Mouse (Mus musculus) spleen, adult 12 weeks (tissue): ENCODE measurements around the gene Tas1r3.

Experiments used
- DNase-seq: peaks from one replicate; pipeline ENCODE4 v3.0.0; 2022; ENCODE audit warnings: low spot score

Gene Tas1r3

GRCm38 (mm10) chr4:155840076-155841002 is 22.8 kb downstream of the Tas1r3 start:
- no peak for DNase-seq

GRCm38 (mm10) chr4:155839483-155839910 is 23.7 kb downstream of the Tas1r3 start, which contains the start of gene Mxra8:
Gene Mxra8, plus strand, starts transcription at chr4:155839680.
- DNase-seq = no peak

DNA sequence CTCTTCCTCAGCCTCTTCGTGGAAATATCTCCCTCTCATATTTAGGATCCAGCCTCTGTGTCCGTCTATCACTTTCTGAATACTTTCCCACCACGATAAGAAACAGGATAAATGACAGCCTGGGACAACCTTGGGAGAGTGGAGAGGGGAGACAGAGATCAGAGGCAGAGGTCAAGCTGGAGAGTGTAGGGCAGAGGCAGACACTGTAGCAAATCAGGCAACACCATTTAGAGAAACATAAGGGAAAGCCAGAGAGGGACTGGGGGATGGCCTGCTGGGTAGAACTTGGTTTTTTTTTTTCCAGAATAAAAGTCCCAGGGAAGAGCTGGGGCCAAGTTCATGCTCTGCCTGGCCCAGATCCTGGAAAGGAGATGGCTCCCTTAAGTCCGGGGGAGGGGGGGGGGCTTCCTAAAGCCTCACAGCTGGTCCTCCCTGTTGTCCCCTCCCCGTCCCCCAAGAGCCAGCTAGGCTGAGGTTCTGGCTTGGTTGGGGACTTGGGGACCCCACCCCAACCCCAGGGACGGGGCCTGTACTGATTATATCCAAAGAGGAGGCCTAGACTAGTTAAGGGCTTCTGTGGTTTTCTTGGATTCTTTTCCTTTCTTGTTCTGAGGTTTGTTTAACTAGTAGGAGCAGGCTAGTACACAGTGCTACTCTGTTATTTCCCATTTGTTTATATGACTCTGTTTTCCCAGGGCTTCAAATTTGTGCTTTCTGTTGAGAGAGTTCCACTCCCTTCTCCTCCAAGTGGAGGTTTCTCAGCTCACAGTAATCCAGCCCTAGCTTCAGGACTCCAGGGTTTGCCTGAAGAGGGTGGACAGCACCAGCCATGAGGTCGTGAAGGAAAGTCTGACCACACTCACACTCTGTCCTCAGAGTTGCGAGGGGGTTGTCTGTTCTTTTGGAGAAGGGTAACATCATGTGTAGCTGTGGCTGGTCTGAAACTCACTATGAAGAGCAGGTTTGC is 24.7 kb downstream of the Tas1r3 start:
- no peak for DNase-seq

DNA sequence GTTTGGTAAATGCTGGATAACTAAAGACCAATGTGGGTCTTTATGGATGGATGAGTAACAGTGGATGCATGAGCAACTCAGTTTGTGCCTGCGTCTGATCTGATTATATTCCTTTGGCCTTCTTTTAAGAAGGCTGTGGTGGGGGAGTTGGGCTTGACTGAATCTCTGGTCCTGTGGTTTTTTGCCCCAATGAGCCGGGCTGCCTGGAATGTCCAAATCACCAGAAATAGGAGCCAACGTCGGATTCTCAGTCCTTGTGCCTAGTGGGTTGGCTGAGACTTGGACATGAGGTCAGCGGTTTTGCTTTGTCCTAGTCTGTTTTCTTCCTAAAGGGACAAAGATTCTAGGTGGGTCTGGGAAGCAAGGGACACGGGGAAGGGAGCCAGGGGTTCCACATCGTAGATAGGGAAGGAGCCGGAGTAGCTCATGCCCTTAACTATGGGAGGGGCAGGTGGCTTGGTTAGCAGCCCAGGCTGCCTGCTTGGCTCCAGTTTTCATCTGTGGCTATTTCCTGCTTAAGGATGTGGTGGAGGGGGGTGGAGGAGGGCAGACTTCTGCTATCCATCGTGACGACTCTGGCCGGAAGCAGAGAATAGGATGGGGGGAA is 25.7 kb downstream of the Tas1r3 start:
- no peak for DNase-seq

GRCm38 (mm10) chr4:155833836-155834235 is 29.3 kb downstream of the Tas1r3 start:
- no peak for DNase-seq

- DNase-seq = no peak
These were observed 29.9 kb downstream of the Tas1r3 start for GRCm38 (mm10) chr4:155833234-155833633.

DNA sequence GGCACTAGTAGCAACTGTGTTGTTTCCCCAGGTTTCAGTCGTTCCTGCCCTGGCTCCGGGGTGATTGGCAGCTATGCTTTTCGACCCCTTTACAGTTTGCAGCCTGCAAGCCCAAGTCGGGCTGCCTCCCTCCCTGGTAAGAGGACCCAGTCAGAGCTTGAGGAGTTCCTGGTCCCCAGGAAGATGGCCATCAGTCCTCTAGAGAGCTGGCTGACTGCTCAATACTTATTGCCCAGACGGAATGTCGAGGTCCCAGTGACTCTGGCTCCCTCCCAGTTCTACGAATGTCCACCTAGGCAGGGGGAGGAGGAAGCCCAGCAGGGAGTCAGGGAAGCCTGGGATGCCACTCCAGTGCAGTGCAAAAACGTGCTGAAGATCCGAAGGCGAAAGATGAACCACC is 30.8 kb downstream of the Tas1r3 start:
- DNase-seq = no peak

- no peak for DNase-seq
These were observed 31.3 kb downstream of the Tas1r3 start for GRCm38 (mm10) chr4:155831831-155832230.

GRCm38 (mm10) chr4:155831205-155831766 is 31.9 kb downstream of the Tas1r3 start, which contains the start of gene Aurkaip1:
Gene Aurkaip1, plus strand, starts transcription at chr4:155831272.
- peak; percentile 93 for DNase-seq

DNA sequence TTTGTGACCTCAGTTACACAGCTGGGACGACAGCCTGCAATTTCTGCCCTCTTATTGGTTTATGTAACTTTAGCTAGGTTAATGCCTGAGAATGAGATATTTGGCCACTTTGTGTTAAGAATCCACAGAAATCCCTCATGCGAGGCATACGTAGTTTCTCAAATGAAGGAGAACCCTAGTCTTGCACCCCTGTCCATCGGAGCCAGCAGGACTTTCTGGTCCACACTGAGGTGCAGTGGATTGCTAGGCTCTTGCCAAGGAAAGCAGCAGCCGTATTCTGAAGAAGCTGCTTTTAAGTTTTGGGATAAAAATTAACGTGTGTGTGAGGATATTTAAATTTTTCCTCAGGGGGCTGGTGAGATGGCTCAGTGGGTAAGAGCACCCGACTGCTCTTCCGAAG is 32.6 kb downstream of the Tas1r3 start:
- no peak for DNase-seq

DNA sequence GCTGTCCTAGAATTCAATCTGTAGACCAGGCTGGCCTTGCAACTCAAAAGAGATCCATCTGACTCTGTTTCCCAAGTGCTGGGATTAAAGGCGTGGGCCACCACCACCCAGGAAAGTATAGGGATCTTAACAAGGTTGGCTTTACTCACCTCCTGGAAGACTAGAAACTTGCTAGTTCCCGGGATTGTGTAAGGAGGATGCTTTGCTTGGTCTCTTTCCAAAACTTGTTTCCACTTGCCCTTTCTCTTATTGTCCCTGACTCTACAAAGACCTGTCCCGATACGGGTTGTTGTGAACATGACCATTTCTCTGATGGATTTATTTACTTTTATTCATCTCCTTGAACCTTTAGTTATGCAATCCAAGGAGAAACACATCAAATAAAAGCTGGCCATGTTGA is 33.3 kb downstream of the Tas1r3 start:
- DNase-seq = no peak

- DNase-seq = no peak
These were observed 39.7 kb downstream of the Tas1r3 start for GRCm38 (mm10) chr4:155823443-155823842.

- DNase-seq = no peak
These were observed 42.1 kb downstream of the Tas1r3 start for GRCm38 (mm10) chr4:155821025-155821424.

DNA sequence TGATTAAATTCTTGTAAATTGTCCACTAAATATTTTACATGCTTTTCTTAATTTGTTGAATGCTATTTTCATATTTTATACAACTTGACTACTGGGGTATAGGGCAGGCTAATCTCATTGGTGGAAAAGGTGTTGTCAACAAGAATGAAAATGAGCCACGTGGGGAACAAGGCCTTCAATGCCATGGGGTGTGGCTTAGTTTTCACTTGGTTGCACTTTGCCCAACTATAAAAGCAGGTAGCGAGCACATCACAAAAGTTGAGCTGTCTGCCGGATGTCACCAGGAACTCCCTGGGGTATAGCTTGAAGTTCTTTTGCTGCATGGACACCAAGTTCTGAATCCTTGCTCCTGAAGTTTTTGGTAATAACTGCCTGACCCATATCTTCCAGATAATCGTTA is 45.6 kb downstream of the Tas1r3 start:
- DNase-seq = no peak

DNA sequence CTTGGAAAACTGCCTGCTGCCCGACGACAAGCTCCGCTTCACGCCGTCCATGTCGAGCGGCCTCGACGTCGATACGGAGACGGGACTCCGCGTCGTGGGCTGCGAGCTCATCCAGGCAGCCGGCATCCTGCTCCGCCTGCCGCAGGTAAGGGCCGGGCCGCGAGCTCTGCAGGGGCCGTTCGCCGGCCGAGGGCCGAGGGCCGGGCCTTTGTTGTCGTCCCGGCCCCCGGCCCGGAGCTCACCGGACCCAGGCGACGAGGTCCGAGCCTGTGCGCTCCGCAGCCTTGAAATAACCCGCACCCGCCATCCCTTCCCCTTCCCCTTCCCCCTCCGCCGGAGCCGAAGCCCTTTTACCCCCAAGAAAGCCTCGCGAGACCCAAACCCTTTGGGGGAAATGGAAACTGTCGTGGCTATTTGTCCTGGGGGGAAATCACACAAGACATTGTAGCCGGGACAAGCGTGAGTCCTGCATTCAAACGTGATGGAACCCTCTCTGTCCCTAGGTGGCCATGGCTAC is 50.4 kb downstream of the Tas1r3 start:
- no peak for DNase-seq

DNA sequence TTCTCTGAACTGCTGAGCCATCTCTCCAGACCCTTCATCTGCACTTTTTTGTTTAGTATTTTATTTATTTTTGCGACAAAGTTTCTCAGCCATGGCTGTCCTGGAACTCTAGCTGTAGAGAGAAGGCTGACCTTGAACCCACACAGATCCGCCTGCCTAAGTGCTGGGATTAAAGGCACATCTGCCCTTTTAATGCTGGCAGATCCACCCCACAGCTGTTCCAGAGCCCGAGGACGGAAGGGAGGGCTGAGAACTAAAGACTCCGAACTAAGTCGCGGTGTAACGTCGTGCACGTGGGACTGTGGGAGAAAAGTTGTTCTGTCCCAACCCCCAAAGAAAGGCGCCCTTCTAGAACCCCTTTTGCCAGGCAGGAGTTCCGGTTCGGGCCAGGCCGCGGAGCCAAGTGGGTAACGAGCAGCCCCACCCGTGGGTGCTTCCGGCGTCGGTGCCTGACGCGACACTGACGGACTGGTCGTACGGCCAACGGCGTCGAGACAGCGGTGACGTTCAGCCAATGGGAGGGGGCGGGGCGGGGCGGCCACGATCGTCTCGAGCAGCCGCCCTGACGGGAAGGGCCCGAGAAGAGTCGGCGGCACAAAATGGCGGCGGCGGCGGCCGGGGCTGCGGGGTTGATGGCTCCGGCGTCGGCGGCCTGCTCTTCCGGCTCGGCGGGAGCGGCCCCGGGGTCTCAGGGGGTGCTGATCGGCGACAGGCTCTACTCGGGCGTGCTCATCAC is 51.1 kb downstream of the Tas1r3 start, which contains the start of gene Ccnl2:
Gene Ccnl2 (plus strand): TSS at position 561 of the 736 bp plus-strand sequence.
- DNase-seq = peak; percentile 85
